Mouse (Mus musculus) T-cell, adult 2 months (primary cell): ENCODE data around the gene Mcu.

Source experiments
- DNase-seq: peaks from one replicate; pipeline ENCODE4 v3.0.0; 2022; ENCODE audit warnings: low spot score

Mcu gene

GRCm38 (mm10) chr10:59569481-59569869 lies 47.0 kb downstream of the Mcu start:
- DNase-seq: no peak

- DNase-seq: no peak
Observed at GRCm38 (mm10) chr10:59568665-59569480, 47.6 kb downstream of the Mcu start.

GRCm38 (mm10) chr10:59566968-59567367 lies 49.5 kb downstream of the Mcu start:
- no peak for DNase-seq

- no peak for DNase-seq
Observed at GRCm38 (mm10) chr10:59565995-59566410, 50.5 kb downstream of the Mcu start.

- DNase-seq: no peak
Observed at GRCm38 (mm10) chr10:59564551-59564950, 51.9 kb downstream of the Mcu start.

- DNase-seq: no peak
Observed at GRCm38 (mm10) chr10:59562511-59562910, 54.0 kb downstream of the Mcu start.

- DNase-seq: no peak
Observed at GRCm38 (mm10) chr10:59560126-59560525, 56.4 kb downstream of the Mcu start.

- DNase-seq: no peak
Observed at GRCm38 (mm10) chr10:59558602-59559001, 57.9 kb downstream of the Mcu start.

GRCm38 (mm10) chr10:59558164-59558563 lies 58.3 kb downstream of the Mcu start:
- DNase-seq: no peak

- DNase-seq: no peak
Observed at GRCm38 (mm10) chr10:59556541-59556940, 60.0 kb downstream of the Mcu start.

GRCm38 (mm10) chr10:59554243-59554642 lies 62.2 kb downstream of the Mcu start:
- no peak for DNase-seq

- DNase-seq: no peak
Observed at GRCm38 (mm10) chr10:59552456-59552855, 64.0 kb downstream of the Mcu start.

- no peak for DNase-seq
Observed at GRCm38 (mm10) chr10:59548768-59549333, 67.6 kb downstream of the Mcu start.

- no peak for DNase-seq
Observed at GRCm38 (mm10) chr10:59548211-59548610, 68.3 kb downstream of the Mcu start.

GRCm38 (mm10) chr10:59547426-59547825 lies 69.1 kb downstream of the Mcu start:
- no peak for DNase-seq

- DNase-seq: no peak
Observed at GRCm38 (mm10) chr10:59545169-59545568, 71.3 kb downstream of the Mcu start.

GRCm38 (mm10) chr10:59543351-59543750 lies 73.1 kb downstream of the Mcu start:
- DNase-seq: no peak

GRCm38 (mm10) chr10:59541466-59541865 lies 75.0 kb downstream of the Mcu start:
- no peak for DNase-seq

- no peak for DNase-seq
Observed at GRCm38 (mm10) chr10:59540596-59540995, 75.9 kb downstream of the Mcu start.

- peak; percentile 6 for DNase-seq
Observed at GRCm38 (mm10) chr10:59540081-59540480, 76.4 kb downstream of the Mcu start.

- DNase-seq: peak; percentile 19
Observed at GRCm38 (mm10) chr10:59539533-59539875, 77.0 kb downstream of the Mcu start.

GRCm38 (mm10) chr10:59538767-59539532 lies 77.5 kb downstream of the Mcu start:
- peak; percentile 1 for DNase-seq

GRCm38 (mm10) chr10:59538063-59538462 lies 78.4 kb downstream of the Mcu start:
- DNase-seq: no peak
